ENCODE assay signal across 25 mouse cellular contexts in the genomic region with DNA sequence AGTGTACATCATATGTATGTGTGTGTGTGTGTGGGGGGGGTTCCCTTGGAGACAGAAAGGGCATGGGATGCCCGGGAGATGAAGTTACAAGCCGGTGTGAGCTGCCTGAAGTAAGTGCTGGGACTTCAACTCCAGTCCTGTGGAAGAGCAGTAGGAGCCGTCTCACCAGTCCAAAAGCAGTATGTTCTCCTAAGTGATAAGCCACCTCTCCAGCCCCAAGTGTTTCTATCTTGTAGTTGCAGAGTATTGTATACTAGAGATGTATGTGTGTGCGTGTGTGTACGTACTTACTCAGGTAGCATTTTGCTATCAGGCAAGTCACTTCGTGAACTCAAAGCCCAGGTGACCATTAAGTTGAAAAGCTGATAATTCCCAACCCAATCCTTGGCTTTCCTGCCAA.
"Had no signal": no experiment of that assay in that cellular context is flagged by ENCODE, and none has a peak within 500 bp of the region (broad histone marks: within the 10 kb centered on the region; RNA-seq: fewer than 3 reads in every experiment).

No protein-coding gene starts in this region.

- H3K27ac ChIP-seq: heart, embryonic 10.5 days; hindbrain, embryonic 10.5 days; hindbrain, embryonic 12.5 days; hindbrain, embryonic 14.5 days; kidney, embryonic 15.5 days; kidney, postnatal 0 days; layer of hippocampus, adult 2 months; left cerebral cortex, adult 2 months; limb, embryonic 13.5 days; limb, embryonic 15.5 days had no signal

- H3K9me3 ChIP-seq: heart, embryonic 10.5 days; heart, embryonic 12.5 days; hindbrain, embryonic 12.5 days; kidney, embryonic 15.5 days; limb, embryonic 15.5 days had no signal

- H3K27me3 ChIP-seq: heart, embryonic 12.5 days; hindbrain, embryonic 12.5 days; kidney, embryonic 15.5 days; limb, embryonic 13.5 days; limb, embryonic 15.5 days had no signal

- H3K4me2 ChIP-seq: heart, embryonic 12.5 days; hindbrain, embryonic 12.5 days; hindbrain, embryonic 14.5 days; kidney, embryonic 15.5 days; limb, embryonic 13.5 days; limb, embryonic 15.5 days had no signal

- H3K4me3 ChIP-seq: heart, embryonic 10.5 days; heart, embryonic 12.5 days; hindbrain, embryonic 10.5 days; hindbrain, embryonic 12.5 days; kidney, embryonic 15.5 days; layer of hippocampus, adult 2 months; left cerebral cortex, adult 2 months; limb, embryonic 13.5 days; limb, embryonic 15.5 days had no signal

- H3K4me1 ChIP-seq: hindbrain, embryonic 10.5 days; hindbrain, embryonic 12.5 days; kidney, embryonic 15.5 days; limb, embryonic 13.5 days; limb, embryonic 15.5 days had no signal

- H3K9ac ChIP-seq: forebrain, postnatal 0 days; heart, embryonic 12.5 days; hindbrain, embryonic 12.5 days; hindbrain, embryonic 14.5 days; kidney, embryonic 15.5 days; limb, embryonic 13.5 days; limb, embryonic 15.5 days had no signal

- ATAC-seq: forebrain, postnatal 0 days; hindbrain, embryonic 16.5 days; inflammation-experienced regulatory T-cells, adult 6 months; intestine, embryonic 16.5 days had no signal

- DNase-seq: forebrain, postnatal 0 days; gastrocnemius, postnatal 14 days; heart, adult 18-20 months; heart, postnatal 10 days; heart, postnatal 4 days; kidney, adult 11 months; kidney, adult 2 months; kidney, adult 9 months; kidney, postnatal 25 days; kidney, postnatal 4 days; left cerebral cortex, postnatal 4 days had no signal
